Mouse (Mus musculus) retina, postnatal 7 days (tissue): ENCODE measurements at regions not wholly inside any gene's neighbourhood (a gene's known extent, or its start where the extent isn't known, plus 50 kb on each side); places are given as distances from the start of the nearest gene placed in this dataset.

Experiments used
- DNase-seq: peaks from one replicate; pipeline ENCODE4 v3.0.0-alpha.2; 2012; ENCODE audit warnings: low read depth, low spot score

- DNase-seq, result no peak
Measured at GRCm38 (mm10) chr2:12697209-12697608, 226.6 kb upstream of the Pter start.

GRCm38 (mm10) chr2:12699331-12699730 lies 224.5 kb upstream of the Pter start:
- DNase-seq, result no peak

GRCm38 (mm10) chr2:12707514-12707913 lies 216.3 kb upstream of the Pter start:
- no peak for DNase-seq

- peak; percentile 57 for DNase-seq
Measured at GRCm38 (mm10) chr2:12709156-12709923, 214.5 kb upstream of the Pter start.

- DNase-seq, result no peak
Measured at GRCm38 (mm10) chr2:12709924-12710240, 214.0 kb upstream of the Pter start.

- no peak for DNase-seq
Measured at GRCm38 (mm10) chr2:12716124-12717012, 207.5 kb upstream of the Pter start.

GRCm38 (mm10) chr2:12729251-12729650 lies 194.6 kb upstream of the Pter start:
- no peak for DNase-seq

- DNase-seq, result no peak
Measured at GRCm38 (mm10) chr2:12737140-12737539, 186.7 kb upstream of the Pter start.

GRCm38 (mm10) chr2:12746856-12747255 lies 177.0 kb upstream of the Pter start:
- DNase-seq, result no peak

GRCm38 (mm10) chr2:12758816-12759215 lies 165.0 kb upstream of the Pter start:
- DNase-seq, result no peak

- DNase-seq, result no peak
Measured at GRCm38 (mm10) chr2:12759931-12760330, 163.9 kb upstream of the Pter start.

GRCm38 (mm10) chr2:12761461-12761860 lies 162.4 kb upstream of the Pter start:
- DNase-seq, result no peak

- no peak for DNase-seq
Measured at GRCm38 (mm10) chr2:12764510-12764909, 159.3 kb upstream of the Pter start.

GRCm38 (mm10) chr2:12765336-12765735 lies 158.5 kb upstream of the Pter start:
- no peak for DNase-seq

GRCm38 (mm10) chr2:12776866-12777265 lies 147.0 kb upstream of the Pter start:
- DNase-seq, result no peak

GRCm38 (mm10) chr2:12777696-12778095 lies 146.1 kb upstream of the Pter start:
- DNase-seq, result no peak

- DNase-seq, result no peak
Measured at GRCm38 (mm10) chr2:12792596-12792995, 131.2 kb upstream of the Pter start.

GRCm38 (mm10) chr2:12797615-12798169 lies 126.1 kb upstream of the Pter start:
- no peak for DNase-seq

GRCm38 (mm10) chr2:12799153-12799925 lies 124.5 kb upstream of the Pter start:
- DNase-seq, result no peak

- DNase-seq, result no peak
Measured at GRCm38 (mm10) chr2:12802667-12803066, 121.2 kb upstream of the Pter start.

GRCm38 (mm10) chr2:12805096-12805495 lies 118.7 kb upstream of the Pter start:
- no peak for DNase-seq

GRCm38 (mm10) chr2:12808466-12808865 lies 115.4 kb upstream of the Pter start:
- no peak for DNase-seq
